Mouse (Mus musculus) testis, postnatal 14 days (tissue): Measurements from ENCODE around the gene Tnfaip1.
"Not testable (repeated sequence)": the region's sequence is repeated elsewhere in the genome, so short reads cannot be mapped to it uniquely, and the experiment has no call there.

Source experiments
- DNase-seq: peaks from one replicate; pipeline ENCODE4 v3.0.0; 2021; ENCODE audit warnings: low spot score

The Tnfaip1 gene

DNA sequence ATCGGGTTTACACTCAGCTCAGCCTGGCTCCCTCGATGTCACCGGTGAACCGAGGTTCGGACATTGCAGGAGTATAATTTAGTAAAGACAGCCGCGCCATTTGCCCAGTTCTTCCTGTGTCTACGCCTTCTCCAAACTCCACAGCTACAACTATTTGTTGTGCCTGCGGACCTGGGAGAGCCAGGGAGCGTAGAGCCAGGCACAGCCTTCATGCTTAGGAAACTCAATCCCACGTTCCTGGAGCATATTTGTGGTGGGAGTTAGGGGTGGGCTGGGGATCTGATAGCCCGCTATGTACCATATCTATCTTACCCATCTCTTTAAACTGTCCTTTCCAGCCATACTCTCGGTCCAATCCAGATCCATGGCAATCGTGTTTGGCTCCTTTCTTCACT is 555 bp upstream of the Tnfaip1 start:
- no peak for DNase-seq

DNA sequence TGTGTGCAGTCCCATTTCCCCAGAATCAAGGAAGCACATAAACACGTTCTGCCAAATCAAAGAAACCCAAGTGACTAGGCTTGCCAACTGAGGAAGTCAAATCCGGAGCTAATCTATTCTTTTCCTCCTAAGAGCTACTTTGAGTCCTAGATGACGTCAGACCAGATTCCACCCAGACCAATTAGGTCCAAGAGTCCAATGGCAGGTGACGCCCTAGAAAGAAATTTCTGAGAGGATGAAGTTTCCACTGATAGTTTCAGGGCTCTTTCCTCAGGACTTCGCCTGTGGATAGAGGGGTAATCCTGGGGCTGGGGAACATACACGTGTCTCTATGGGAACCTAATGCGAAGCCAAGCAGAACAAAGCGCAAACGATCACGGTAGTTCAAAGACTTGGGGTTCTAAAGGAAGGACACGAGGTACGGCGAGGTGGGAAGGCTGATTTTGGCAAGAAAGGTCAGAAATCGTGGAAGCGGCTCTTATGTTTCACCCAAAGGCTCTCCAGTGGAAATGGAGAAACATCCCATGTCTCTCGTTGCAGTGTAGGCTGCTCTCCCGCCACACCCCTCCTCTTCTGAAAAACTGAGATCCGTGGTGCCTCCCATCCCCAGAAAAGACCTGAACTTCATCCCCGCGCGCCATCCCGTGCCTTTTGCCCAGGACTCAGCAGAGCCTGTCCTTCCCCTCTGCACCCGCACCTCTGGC is 604 bp downstream of the Tnfaip1 start:
- DNase-seq, result peak; percentile 44

GRCm38 (mm10) chr11:78534516-78534915 is 1.6 kb downstream of the Tnfaip1 start:
- DNase-seq, result no peak

DNA sequence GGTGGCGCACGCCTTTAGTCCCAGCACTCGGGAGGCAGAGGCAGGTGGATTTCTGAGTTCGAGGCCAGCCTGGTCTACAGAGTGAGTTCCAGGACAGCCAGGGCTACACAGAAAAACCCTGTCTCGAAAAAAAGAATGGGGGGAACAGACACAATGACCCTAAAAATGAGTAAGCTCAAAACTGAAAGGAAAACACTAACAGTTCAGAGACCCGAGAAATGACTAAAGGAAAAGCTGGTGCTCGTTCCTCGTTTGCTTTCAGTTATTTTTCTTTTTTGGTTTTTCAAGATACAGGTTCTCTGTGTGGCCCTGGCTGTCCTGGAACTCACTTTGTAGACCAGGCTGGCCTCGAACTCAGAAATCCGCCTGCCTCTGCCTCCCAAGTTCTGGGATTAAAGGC is 4.6 kb downstream of the Tnfaip1 start:
- DNase-seq, result not testable (repeated sequence)

DNA sequence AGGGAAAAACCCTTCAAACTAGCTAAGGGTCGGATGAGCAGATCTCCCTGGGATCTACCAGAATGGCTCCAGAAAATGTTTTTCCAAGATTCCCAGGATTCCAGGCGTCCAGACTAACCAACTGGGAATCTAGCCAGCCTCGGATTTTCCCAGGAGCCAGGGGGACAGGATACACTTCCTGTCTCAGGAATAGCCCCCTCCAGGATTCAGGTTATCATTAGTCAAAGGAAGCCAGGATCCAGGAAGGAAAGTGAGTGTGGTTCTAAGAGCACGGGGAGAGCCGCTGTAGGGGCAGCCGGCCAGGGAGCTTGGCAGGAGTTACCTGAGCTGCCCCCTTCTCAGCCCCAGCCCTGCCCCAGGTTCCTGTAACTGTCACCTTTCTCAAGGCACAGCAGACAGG is 5.1 kb downstream of the Tnfaip1 start:
- no peak for DNase-seq

DNA sequence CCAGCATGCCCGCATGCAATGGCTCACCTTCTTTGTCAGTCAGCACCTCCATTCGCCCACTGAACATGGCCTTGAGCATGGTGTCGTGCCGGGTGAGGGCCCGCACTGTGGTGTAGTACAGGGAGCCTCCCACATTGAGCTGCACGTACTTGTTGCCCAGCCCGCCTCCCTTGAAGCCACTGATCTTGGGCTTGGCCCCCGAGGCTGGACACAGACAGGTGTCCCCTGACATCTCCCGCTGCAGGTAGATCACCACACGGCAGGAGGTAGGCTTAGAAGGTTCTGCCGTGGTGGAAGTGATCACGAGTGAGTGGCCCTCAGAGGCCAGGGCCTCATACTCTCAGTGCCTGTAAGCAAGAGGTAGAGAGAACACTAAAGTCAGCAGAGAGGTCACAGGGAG is 6.1 kb downstream of the Tnfaip1 start:
- no peak for DNase-seq

GRCm38 (mm10) chr11:78528714-78529113 is 7.4 kb downstream of the Tnfaip1 start:
- DNase-seq, result no peak

GRCm38 (mm10) chr11:78524838-78525237 is 11.3 kb downstream of the Tnfaip1 start:
- DNase-seq, result no peak

DNA sequence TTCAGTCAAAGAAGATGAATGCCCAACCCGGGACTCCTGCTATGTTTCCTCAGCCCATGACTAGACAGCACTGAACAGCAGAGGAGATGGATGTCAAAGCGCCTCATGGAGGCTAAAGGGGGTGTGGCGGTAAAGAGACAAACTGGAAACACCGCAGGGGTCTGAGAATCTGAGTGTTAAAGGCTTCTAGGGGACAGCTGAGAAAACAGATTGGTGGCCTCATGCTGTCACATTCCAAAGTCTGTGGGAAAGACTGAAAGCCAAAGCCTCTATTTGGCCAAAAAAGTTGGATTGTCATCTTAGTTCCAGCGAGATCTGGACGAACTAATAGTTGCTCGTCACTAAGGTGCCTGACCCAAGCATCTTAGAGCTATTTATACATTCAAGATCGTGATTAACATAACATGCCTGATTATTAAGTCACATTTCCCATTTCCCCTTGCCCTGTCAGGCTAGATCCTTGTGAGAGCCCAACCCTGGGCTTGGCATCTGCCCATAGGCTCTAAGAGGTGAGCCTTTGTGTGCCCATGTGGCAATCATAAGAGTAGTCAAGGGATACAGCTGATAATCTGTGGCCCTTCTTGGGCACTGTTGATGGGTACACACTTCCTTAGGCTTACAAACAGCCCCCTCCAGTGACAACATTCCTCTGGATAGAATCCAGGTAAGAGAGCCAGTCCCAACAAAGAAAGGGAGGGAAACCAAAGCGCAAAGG is 12.7 kb downstream of the Tnfaip1 start:
- DNase-seq, result no peak

- DNase-seq, result no peak
Observed at GRCm38 (mm10) chr11:78522481-78522997, 13.6 kb downstream of the Tnfaip1 start.

GRCm38 (mm10) chr11:78521880-78522279 is 14.3 kb downstream of the Tnfaip1 start:
- peak; percentile 57 for DNase-seq

DNA sequence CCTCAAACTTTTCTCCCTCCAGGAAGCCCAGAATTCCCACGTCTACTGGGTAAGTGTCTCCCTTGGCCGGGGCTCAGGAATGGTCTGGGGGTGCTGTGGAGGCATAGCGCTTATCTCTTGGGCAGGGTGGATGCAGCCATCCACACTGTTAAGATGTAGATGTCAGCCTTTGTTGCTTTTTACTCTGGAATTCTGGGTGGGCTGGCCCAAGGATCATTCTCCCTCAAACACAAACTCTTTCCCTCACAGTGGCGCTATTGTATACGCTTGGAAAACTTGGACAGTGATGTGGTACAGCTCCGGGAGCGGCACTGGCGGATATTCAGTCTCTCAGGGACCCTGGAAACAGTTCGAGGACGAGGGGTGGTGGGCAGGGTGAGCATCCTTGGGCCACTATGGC is 17.2 kb downstream of the Tnfaip1 start:
- no peak for DNase-seq

- DNase-seq, result no peak
Observed at GRCm38 (mm10) chr11:78515549-78516325, 20.4 kb downstream of the Tnfaip1 start.

DNA sequence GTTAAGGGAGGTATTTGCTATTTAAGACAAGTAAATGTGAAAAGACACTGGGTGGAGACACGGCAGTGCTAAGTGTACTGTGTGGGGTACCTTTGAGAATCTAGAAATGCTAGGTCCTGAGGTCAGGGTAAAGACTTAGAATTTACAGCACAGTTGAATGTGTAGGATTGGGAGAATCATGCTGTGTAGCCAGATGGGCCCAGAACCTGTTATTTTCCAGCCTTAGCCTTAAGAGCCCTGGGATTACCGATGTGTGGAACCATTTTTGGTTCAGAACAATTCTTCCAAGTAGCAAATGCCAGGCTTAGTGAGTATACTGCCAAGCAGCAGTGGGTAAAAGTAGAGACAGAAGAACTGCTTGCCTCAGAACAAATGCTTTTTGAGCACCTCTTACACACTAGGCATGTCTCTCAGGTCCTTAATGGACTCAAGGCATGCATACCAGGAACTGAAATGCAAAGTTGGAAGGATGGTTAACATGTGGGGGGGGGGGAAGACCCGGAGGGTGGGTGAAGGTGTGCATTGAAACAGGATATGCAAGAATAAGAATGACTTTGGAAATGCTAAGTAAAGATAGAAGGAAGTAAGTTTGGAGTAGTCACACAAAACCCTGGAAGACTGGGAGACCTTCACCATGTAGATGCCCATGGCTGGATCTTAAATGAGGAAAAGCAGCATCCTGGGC is 22.9 kb downstream of the Tnfaip1 start:
- DNase-seq, result no peak

GRCm38 (mm10) chr11:78512025-78512957 is 23.8 kb downstream of the Tnfaip1 start, which contains the start of the genes Tmem199 and Poldip2:
Gene Tmem199 (minus strand): TSS chr11:78512172.
Gene Poldip2 (plus strand): TSS chr11:78512193.
- peak; percentile 93 for DNase-seq

GRCm38 (mm10) chr11:78509148-78509547 is 27.0 kb downstream of the Tnfaip1 start:
- no peak for DNase-seq

DNA sequence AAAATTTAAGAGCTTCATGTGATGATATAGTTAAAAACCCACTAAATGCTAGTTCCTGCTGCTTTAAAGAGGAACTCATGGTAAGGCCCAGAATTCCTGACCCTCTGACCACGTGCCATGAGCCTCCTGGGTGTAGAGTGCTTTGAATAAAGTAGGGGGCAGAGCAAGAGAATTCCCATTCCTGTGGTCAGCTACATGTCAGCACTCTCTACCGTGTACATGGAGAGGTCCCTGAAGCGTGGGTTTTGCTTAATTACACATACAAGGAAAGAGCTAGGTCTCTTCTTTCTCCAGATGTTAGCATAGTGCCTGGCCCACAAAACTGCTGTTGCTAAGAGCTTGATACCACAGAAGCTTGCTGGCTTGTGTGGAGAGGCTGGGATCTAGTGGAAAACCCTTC is 30.7 kb downstream of the Tnfaip1 start:
- DNase-seq, result no peak

GRCm38 (mm10) chr11:78502909-78503650 is 33.1 kb downstream of the Tnfaip1 start, which contains the start of gene Sebox:
Gene Sebox (plus strand): TSS chr11:78503447.
- no peak for DNase-seq

DNA sequence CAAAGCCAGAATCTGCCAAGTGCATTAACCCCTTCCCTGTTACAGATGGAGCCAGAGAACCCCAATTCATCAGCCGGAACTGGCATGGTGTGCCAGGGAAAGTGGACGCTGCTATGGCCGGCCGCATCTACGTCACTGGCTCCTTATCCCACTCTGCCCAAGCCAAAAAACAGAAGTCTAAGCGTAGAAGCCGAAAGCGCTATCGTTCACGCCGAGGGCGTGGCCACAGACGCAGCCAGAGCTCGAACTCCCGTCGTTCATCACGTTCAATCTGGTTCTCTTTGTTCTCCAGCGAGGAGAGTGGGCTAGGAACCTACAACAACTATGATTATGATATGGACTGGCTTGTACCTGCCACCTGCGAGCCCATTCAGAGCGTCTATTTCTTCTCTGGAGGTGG is 34.6 kb downstream of the Tnfaip1 start:
- DNase-seq, result no peak

GRCm38 (mm10) chr11:78500623-78501202 is 35.4 kb downstream of the Tnfaip1 start:
- no peak for DNase-seq
